Mouse (Mus musculus): ENCODE data around the gene Sstr3. TPM values are rescaled to one million over a fixed set of nuclear protein-coding genes. Genes with fewer than 3 reads are reported as not detected.

Gene Sstr3
- polyA plus RNA-seq, 1 experiment from 2014 or later = 0.61 TPM

DNA sequence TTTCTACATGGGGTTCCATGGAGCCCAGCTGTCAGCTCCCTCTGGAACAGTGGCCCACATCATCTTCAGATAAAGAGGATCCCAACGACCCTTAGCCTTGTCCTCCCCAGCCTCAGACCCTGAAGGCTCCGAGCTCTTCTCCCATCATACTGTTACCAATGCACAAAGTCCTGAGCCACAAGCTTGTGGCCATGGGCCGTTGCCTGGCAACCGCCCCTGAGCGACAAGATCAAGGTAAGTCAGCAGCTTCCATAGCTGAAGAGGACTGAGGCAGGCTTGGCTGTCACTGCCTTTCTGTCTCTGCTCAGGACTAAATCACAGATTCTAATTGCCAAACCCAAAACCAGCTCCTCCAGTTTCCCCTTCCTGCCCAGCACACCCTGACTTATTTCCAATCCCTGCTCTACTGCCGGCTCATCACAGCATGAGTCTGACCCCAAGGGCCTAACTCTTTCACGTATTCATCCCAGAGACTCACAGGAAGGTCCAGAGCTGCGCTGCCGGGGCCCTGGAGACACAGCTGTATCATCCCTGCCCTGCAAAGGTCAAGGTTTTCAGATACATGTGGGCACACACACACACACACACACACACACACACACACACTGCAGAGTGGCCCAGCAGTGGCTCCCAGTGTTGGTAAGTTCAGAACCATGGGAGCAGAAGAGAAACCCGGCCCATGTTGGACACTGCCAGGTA is 8.6 kb downstream of the Sstr3 start:
- no peaks in the 10 kb centered on the region for H3K9me3 ChIP-seq
- H3K4me3 ChIP-seq = no peak overlapping the region
- no peak overlapping the region for H3K27ac ChIP-seq (replicated peaks)
- no peak overlapping the region for H3K4me2 ChIP-seq
- no peak for ATAC-seq (ENCODE audit: low FRiP score, low read depth)
- no peak overlapping the region for H3K9ac ChIP-seq
- no peaks in the 10 kb centered on the region for H3K36me3 ChIP-seq
- no peaks in the 10 kb centered on the region for H3K27me3 ChIP-seq
- peaks cover 19% of the 10 kb centered on the region for H3K4me1 ChIP-seq (replicated peaks)
- WGBS = 41% methylated on average over 10 of the region's 10 CpGs

DNA sequence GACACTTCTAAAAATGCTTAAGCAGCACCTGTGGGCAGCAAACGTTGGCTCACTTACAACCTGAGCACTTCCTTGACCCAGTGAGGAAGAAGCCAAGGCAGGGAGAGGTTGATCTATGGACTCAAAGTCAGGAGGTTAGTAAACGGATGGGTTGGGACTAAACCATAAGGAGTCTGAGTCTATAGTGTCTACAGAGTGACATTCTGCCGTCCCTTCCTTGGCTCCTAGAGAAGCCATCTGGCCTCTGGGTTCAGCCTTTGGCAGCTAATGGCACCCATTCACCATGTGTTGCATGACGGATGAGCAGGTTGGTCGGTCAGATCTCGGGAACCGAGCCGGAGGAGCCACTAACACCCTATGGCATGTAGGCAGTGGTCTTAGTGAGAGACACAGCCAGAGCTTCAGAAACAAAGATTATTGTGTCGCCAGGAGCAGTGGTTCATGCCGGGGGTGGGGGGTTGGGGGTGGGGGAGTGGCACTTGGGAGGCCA is 11.1 kb downstream of the Sstr3 start:
- Histone ChIP-seq H3K4me2 (no peak overlapping the region), H3K4me1 (replicated peaks) (peaks cover 41% of the 10 kb centered on the region), H3K9ac (no peak overlapping the region), H3K36me3 (no peaks in the 10 kb centered on the region), H3K9me3 (no peaks in the 10 kb centered on the region), H3K4me3 (no peak overlapping the region), H3K27me3 (no peaks in the 10 kb centered on the region), H3K27ac (replicated peaks) (no peak overlapping the region)
- ATAC-seq (ENCODE audit: low FRiP score, low read depth) = no peak
- WGBS = 68% methylated on average over 10 of the region's 10 CpGs

DNA sequence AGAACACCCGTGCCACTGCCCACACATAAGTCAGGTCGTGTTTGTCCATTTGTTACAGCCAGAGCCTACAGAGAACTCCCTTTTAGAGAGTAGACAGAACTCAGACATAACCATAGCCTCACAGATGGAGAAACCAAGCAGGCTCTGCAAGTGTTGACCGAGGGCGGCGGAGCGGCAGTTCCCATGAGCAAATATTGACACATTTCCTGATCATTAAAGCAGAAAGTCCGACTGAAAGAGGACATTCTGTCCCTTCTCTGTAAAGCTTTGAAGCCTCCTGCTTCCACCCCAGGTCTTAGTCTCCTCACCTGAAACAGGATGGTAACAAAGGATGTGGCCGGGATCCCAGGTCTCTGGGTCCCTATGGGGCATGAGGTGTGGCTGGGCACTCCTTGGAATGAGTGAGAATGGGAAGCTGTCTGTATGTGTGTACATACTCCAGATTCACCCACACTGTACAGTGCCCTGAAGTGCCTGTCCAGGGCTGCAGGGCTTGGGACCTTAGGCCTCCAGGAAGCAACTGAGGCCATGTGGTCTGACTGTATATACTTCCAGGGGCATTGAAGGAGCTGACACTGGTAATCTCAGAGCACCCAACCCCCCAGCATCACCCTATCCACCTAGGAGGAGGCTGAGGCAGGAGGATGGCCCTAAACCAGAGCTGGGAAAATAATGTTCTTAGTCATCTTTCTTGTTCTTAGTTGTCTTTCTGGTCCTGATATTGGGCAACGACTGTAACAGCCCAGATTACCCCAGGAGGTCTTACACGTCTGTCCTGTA is 11.7 kb downstream of the Sstr3 start:
- no peaks in the 10 kb centered on the region for H3K36me3 ChIP-seq
- ATAC-seq (ENCODE audit: low FRiP score, low read depth) = no peak
- H3K27ac ChIP-seq (replicated peaks) = no peak overlapping the region
- 73% methylated on average over 10 of the region's 10 CpGs for WGBS
- H3K4me3 ChIP-seq = no peak overlapping the region
- H3K27me3 ChIP-seq = no peaks in the 10 kb centered on the region
- H3K9ac ChIP-seq = peak overlapping the region; percentile 8; the same call in 1 of the 2 replicates
- peaks cover 42% of the 10 kb centered on the region for H3K4me1 ChIP-seq (replicated peaks)
- no peak overlapping the region for H3K4me2 ChIP-seq
- no peaks in the 10 kb centered on the region for H3K9me3 ChIP-seq

DNA sequence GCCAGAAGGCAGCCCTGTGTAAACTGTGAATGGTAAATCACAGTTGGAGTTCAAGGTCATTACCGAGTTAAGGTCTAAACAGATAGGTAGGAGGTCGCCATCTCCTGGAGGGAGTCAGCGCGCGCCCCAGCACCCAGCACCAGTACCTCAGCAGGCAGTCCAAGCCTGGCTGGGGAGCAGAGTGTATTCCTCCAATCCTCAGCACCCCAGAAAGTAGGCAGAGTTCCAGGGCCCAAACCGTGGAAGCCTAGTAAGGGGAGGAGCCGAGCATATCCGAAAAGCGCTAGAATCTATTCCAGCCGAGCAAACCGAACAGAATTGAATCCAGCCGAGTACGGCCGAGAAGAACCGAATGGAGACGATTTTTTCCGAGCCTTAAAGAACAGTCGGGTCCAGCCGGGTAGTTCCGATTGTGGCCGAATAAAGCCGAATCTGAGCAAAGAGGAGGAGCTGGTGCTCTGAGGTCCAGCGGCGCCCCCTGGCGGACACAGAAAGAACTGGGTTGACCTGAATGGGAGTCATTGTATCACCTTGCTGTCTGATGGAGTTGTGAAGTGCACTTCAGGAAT is 12.5 kb downstream of the Sstr3 start:
- H3K27me3 ChIP-seq = no peaks in the 10 kb centered on the region
- H3K4me3 ChIP-seq = peak overlapping the region; percentile 34
- H3K9ac ChIP-seq = peak overlapping the region; percentile 50
- H3K9me3 ChIP-seq = no peaks in the 10 kb centered on the region
- WGBS = 0% methylated on average over 25 of the region's 25 CpGs
- H3K27ac ChIP-seq (replicated peaks) = peak overlapping the region; percentile 87
- no peaks in the 10 kb centered on the region for H3K36me3 ChIP-seq
- peaks cover 42% of the 10 kb centered on the region for H3K4me1 ChIP-seq (replicated peaks)
- H3K4me2 ChIP-seq = peak overlapping the region; percentile 61
- ATAC-seq (ENCODE audit: low FRiP score, low read depth) = peak; percentile 89

DNA sequence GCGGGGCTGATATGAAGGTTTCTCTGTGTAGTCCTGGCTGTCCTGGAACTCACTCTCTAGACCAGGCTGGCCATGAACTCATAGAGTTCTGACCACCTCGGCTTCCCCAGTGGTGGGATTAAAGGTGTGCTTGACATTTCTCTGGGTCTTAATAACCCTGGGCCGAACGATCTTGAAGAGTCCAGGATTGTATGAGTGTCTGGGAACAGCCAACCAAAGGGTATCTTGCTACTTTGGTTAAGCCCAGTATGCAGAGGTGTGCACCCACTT is 13.1 kb downstream of the Sstr3 start:
- ATAC-seq (ENCODE audit: low FRiP score, low read depth) = 0 out of 2 replicates have a peak, but pooled peaks have one; percentile 0
- H3K9me3 ChIP-seq = no peaks in the 10 kb centered on the region
- H3K36me3 ChIP-seq = no peaks in the 10 kb centered on the region
- H3K27me3 ChIP-seq = no peaks in the 10 kb centered on the region
- peak overlapping the region; percentile 87 for H3K27ac ChIP-seq (replicated peaks)
- no peak overlapping the region for H3K4me3 ChIP-seq
- H3K9ac ChIP-seq = peak overlapping the region; percentile 50
- H3K4me1 ChIP-seq (replicated peaks) = peaks cover 42% of the 10 kb centered on the region
- 72% methylated on average over 4 of the region's 4 CpGs for WGBS
- peak overlapping the region; percentile 61 for H3K4me2 ChIP-seq

DNA sequence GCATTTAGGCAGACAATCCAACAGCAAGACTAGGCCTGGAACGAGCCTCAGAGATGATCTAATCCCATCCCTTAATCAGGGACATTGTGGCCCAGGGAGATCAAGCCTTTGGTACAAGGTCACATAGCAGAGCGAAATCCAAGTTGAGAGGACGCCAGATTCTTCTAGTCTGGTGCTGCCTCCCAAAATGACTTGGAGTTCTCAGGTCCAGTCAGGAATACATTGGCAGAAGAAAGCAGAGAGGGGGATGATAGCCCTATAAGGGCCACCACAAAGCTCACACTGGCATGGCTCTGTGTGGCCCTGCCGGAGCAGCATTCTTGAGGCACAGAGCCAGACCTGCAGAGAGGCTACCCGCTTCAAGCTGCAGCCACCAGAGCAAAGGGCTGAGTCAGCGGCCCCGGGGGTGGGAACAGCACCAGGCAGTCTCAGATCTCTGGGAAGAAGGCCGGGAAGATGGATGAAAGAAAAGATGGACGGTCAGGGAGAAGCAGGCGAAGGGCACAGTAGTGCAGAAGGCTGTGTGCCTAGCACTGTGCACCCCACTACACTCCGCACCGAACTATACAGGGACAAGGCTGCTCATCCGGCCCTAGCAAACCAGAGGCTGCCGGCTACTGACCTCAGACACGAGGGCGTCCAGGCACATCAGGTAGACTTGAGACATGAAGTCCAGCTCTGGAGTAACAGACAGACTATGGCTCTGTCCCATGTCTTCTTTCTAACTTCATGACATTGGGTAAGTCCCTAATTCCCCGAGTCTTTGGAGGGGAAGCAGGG is 13.6 kb downstream of the Sstr3 start, which contains the start of gene C1qtnf6:
C1qtnf6 (minus strand) TSS at position 746 of the 780 bp plus-strand sequence.
- H3K27me3 ChIP-seq = no peaks in the 10 kb centered on the region
- ATAC-seq (ENCODE audit: low FRiP score, low read depth) = no peak
- H3K4me1 ChIP-seq (replicated peaks) = peaks cover 39% of the 10 kb centered on the region
- H3K9ac ChIP-seq = peak within 1 kb of the TSS; percentile 50
- peak within 1 kb of the TSS; percentile 34 for H3K4me3 ChIP-seq
- H3K4me2 ChIP-seq = peak within 1 kb of the TSS; percentile 61
- peak within 1 kb of the TSS; percentile 87 for H3K27ac ChIP-seq (replicated peaks)
- WGBS = 67% methylated on average over 17 of the region's 17 CpGs
- no peaks in the 10 kb centered on the region for H3K36me3 ChIP-seq
- no peaks in the 10 kb centered on the region for H3K9me3 ChIP-seq

GRCm38 (mm10) chr15:78530141-78530540 is 14.3 kb downstream of the Sstr3 start:
- Histone ChIP-seq H3K4me1 (replicated peaks) (peaks cover 33% of the 10 kb centered on the region), H3K36me3 (no peaks in the 10 kb centered on the region), H3K9me3 (no peaks in the 10 kb centered on the region), H3K4me3 (no peak overlapping the region), H3K9ac (0 out of 2 replicates have a peak overlapping the region, but pooled peaks have one; percentile 12), H3K4me2 (peak overlapping the region; percentile 48), H3K27me3 (no peaks in the 10 kb centered on the region), H3K27ac (replicated peaks) (no peak overlapping the region)
- WGBS = 77% methylated on average over 3 of the region's 3 CpGs
- no peak for ATAC-seq (ENCODE audit: low FRiP score, low read depth)

DNA sequence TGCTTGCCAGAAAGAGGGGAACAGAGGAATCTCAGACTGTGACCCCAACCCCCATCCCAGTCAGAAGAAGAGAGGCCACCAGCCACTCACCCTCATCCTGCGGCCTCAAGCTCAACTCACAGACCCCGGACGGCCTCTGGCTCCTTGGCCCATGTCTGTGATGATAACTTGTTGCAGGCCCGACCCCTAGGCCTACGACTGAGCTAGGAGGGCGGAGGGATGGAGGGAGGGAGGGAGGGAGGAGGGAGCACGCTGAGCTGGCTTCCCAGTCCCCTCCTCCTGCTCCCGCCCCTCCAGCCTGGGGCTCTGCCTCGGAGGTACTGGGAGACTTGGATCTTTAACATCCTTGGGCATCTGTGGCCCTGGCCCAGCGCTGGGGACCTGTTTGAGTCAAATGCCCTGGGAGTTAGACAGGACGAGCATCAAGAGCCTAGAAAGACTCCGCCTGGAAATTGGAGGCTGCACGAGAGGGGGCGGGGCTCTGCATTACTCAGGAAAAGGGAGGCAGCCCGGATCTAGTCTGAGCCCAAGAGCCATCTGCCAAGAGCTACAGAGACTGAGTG is 15.0 kb downstream of the Sstr3 start:
- H3K9ac ChIP-seq = peak overlapping the region; percentile 26; the same call in 1 of the 2 replicates
- peak; percentile 25; the same call in 1 of the 2 replicates for ATAC-seq (ENCODE audit: low FRiP score, low read depth)
- 3% methylated on average over 15 of the region's 15 CpGs for WGBS
- H3K4me1 ChIP-seq (replicated peaks) = peaks cover 33% of the 10 kb centered on the region
- H3K27me3 ChIP-seq = no peaks in the 10 kb centered on the region
- no peaks in the 10 kb centered on the region for H3K36me3 ChIP-seq
- no peaks in the 10 kb centered on the region for H3K9me3 ChIP-seq
- peak overlapping the region; percentile 48 for H3K4me2 ChIP-seq
- peak overlapping the region; percentile 57 for H3K27ac ChIP-seq (replicated peaks)
- peak overlapping the region; percentile 23 for H3K4me3 ChIP-seq

DNA sequence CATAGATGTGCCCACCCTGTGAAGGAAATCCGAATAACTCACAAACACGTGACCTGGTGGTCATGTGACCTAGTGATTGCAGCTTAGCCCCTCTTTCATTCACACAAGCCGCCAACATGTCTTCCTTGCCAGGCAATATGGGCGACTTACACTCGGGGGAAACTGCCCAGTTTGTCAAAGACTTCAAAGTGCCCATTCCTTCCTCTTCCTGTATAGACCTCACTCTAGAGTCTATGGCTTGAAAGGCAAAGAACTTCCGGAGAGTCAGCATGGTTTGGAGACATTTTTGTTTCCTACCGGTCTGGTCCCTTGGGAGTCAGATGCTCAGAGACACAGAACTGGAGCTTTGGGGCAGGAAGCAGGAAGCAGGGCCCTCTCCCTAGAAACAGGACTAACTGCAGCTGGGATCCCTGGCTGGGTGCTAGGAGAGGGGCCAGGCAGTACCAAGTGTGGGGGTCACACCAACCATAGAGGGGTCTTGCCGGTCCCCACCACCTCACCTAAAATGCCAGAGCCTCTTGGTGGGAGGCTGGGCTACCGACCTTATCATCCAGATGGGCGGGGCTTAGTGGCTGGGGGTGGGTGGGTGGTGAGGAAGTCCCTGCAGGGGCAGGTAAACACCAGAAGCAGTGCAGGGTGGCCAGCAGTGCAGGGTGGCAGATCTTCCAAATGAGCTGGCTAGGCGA is 15.6 kb downstream of the Sstr3 start:
- peak overlapping the region; percentile 26; the same call in 1 of the 2 replicates for H3K9ac ChIP-seq
- WGBS = 45% methylated on average over 11 of the region's 11 CpGs
- peaks cover 33% of the 10 kb centered on the region for H3K4me1 ChIP-seq (replicated peaks)
- no peaks in the 10 kb centered on the region for H3K27me3 ChIP-seq
- peak overlapping the region; percentile 57 for H3K27ac ChIP-seq (replicated peaks)
- peak overlapping the region; percentile 23 for H3K4me3 ChIP-seq
- H3K9me3 ChIP-seq = no peaks in the 10 kb centered on the region
- peak overlapping the region; percentile 48 for H3K4me2 ChIP-seq
- H3K36me3 ChIP-seq = no peaks in the 10 kb centered on the region
- no peak for ATAC-seq (ENCODE audit: low FRiP score, low read depth)

DNA sequence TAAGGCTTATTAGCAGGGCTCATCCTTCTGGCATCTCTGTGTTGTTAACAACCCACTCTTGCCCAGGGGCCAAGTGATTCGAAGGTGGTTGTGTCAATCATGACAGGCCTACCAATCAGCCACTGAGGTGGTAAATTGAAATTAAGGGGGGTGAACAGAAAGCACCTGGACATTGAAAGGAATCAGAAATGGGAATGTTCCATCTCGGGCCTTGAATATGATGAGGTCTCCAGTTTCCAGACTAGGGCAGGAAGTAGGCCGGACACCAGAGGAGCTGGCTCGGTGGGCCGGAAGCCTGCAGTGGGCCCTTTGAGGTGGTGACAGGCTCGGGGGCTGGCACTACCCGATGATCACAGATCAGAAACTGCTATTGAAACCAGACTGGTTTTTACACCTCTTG is 16.5 kb downstream of the Sstr3 start:
- H3K9me3 ChIP-seq = no peaks in the 10 kb centered on the region
- ATAC-seq (ENCODE audit: low FRiP score, low read depth) = no peak
- WGBS = 82% methylated on average over 7 of the region's 7 CpGs
- no peak overlapping the region for H3K4me2 ChIP-seq
- no peaks in the 10 kb centered on the region for H3K36me3 ChIP-seq
- peaks cover 33% of the 10 kb centered on the region for H3K4me1 ChIP-seq (replicated peaks)
- no peak overlapping the region for H3K9ac ChIP-seq
- no peaks in the 10 kb centered on the region for H3K27me3 ChIP-seq
- no peak overlapping the region for H3K4me3 ChIP-seq
- no peak overlapping the region for H3K27ac ChIP-seq (replicated peaks)

GRCm38 (mm10) chr15:78524163-78524562 is 20.3 kb downstream of the Sstr3 start:
- ATAC-seq (ENCODE audit: low FRiP score, low read depth) = no peak
- WGBS = 83% methylated on average over 5 of the region's 5 CpGs
- Histone ChIP-seq H3K4me1 (replicated peaks) (peaks cover 8% of the 10 kb centered on the region), H3K4me2 (no peak overlapping the region), H3K4me3 (no peak overlapping the region), H3K36me3 (no peaks in the 10 kb centered on the region), H3K9me3 (no peaks in the 10 kb centered on the region), H3K27me3 (no peaks in the 10 kb centered on the region), H3K9ac (no peak overlapping the region), H3K27ac (replicated peaks) (no peak overlapping the region)
